Mouse (Mus musculus) thymus, postnatal 4 days (tissue): ENCODE measurements around the gene Tmprss13.

Source experiments
- DNase-seq: peaks from one replicate; pipeline ENCODE4 v3.0.0; 2021

The Tmprss13 gene

DNA sequence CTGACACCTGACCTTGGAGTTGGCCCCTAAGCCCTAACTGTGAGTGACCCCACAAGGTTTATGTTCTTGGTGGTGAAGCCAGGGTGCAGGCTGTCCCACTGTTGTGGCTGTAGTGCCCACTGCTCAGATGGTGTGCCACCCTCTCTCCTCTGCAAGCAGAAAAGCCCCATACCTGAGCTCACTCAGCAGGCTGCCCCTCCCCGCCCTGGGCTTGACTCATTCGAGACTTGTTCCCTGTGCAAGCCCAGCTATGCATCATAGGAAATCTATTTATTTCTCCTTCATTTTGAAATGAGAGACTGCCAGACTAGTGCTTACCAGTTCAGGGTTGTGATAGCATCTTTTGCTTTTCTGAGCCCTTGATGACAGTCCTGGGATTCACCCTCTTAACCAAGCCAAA is 18.5 kb downstream of the Tmprss13 start:
- no peak for DNase-seq

DNA sequence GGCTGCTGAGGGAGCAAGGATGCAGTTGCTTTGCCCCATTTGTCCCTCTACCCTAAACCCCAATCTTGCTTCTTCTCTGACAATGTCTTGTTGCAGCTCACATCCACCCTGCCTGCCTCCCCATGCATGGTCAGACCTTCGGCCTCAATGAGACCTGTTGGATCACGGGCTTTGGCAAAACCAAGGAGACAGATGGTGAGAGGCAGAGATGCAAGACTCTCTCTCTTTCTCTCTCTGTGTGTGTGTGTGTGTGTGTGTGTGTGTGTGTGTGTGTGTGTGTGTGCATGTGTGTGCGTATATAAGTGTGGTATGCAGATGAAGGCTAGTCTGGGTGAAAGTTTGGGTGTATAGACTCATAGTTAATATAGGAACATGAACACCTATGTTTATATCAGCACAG is 24.2 kb downstream of the Tmprss13 start:
- no peak for DNase-seq

DNA sequence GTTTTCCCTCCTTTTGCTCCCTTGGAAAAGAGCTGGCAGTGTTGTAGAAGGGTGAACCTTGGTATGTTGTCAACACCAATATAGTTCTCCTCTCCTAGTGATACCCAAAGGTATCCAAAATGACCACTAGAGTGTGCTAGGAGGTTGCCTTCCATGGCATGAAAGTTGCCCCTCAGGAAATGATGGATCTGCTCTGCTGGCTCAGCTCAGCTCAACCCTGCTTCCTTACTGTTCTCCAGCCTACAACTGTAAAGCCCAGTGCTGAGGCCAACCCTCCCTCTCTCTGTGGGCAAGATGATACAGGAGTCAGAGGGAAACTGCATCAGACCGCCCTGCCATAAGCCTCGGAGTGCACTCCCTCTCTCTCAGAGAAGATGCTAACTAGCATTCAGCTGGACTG is 26.6 kb downstream of the Tmprss13 start:
- no peak for DNase-seq

DNA sequence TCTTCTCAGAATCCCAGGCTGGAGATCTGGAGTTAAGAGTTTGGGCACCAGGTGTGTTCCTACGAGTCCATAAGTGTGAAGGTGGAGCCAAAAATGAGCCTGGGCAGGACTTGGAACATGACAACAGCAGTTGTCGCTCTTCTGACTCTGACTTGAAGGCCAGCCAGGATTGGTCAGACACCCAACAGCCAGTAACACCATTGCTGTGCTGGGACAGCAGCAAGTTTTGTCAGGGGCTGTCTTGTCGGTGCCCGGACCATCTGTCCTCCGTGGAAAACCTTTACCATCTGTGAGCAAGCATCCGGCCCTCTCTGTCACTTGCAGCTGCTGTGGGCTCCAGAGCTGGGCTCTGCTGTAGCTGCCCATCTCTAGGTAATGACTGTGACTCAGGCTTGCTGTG is 27.4 kb downstream of the Tmprss13 start:
- DNase-seq: no peak

DNA sequence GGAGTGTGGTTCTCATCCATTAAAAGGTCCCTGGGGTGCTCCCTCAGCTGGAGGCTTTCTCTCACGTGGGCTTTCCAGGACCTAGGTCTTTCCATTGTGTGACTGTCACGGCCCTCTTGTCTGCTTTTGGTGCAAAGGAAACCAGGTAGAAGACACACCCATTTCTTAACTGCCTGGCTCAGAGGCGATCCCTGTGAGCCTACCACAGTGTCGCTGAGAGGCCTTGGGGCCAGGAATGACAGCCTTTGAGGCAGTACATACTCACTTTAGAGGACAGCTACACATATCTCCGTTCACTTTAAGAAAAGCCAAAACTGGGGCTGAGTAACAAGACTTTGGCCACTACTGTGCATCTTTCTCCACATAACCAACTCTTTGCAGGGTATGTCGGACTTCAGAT is 29.7 kb downstream of the Tmprss13 start:
- no peak for DNase-seq

DNA sequence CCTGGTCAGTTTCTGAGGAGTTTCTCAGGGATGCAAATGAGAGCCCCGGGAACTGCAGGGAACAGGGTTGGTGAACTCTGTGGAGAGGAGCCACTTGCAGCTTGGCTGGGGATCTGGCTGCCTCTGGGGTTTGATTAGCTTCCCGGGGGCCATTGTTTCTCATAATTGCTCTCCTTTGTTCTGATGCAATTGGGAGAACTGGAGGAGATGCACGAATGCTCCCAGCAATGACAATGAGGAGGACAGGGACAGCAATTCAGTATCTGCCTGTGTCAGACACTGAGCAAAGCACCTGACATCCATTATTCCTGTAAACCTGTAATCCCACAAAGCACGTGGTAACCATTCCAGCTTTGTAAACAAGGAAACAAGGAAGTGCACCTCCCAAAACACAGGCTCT is 30.3 kb downstream of the Tmprss13 start:
- DNase-seq: no peak

DNA sequence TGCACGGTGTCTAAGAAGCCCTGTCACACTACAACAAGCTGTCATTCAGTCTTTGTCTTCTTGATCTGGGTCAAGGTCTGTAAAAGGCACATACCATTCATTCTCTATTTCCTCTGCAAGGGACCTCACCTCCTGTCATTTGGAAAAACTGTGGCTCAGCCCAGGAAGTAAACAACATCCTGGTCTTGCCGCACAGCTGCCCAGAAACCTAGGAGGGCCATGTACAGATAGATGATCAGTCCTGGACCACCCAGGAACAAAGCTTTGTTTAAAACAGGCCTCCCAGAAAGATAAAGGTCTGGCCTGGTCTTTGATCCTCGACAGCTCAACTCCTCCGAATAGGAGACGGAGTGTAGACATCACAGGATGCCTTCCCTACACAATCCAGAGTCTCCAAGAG is 31.0 kb downstream of the Tmprss13 start:
- no peak for DNase-seq

DNA sequence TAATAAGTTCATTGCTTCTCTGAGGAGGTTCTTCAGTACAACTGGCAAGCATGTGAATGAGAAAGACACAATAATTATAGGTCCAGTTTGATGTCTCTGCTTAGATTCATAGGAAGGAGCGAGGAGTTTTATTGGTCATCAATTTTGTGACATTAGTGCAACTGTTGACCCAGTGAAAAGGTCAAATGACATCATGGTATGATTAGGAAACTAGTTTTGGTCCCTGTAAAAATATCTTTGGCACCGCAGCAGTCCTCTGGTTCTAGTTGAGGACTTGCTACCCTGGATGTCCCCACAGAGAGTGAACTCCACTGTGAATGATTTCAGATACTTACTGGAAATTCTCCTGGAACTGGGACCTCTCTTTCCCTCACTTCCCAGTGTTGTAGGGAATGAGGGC is 36.3 kb downstream of the Tmprss13 start:
- DNase-seq: no peak

DNA sequence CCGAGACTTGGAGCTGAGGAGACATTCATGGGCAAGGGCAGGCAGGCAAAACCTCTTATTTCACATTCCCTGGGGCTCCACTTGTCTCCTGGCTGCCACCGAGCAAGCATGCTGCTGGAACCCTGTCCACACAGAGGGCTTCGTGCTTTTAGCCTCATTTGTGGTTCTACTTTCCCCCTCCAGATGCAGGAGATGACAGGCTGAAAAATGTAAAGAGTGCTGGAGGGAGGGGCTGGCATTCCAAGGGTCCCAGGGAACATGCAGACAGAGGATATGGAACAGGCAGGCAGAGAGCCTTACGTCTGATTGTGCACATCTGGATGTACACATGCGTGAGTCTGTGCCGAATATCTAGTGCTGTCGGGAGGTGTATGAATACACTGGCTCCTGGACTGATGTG is 39.5 kb downstream of the Tmprss13 start:
- DNase-seq: no peak

DNA sequence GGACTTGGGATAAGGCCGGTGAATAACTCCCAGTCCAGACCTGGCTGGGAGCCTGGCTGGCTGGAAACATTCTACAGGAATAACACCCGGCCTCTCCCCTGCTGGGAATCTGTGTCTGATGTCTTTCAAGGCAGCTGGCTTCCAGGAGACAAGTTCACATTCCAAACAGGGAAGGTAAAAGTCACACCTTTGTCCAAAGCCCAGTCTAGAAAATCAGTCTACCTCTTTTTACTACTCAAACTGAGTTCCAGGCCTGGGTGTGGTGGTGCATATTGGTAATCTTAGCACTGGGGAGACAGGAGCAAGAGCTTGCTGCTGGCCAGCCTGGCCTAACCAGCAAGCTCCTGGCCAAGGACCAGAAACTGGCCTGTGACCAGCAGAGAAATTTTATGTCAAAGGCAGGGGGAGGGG is 43.2 kb downstream of the Tmprss13 start:
- DNase-seq: no peak

DNA sequence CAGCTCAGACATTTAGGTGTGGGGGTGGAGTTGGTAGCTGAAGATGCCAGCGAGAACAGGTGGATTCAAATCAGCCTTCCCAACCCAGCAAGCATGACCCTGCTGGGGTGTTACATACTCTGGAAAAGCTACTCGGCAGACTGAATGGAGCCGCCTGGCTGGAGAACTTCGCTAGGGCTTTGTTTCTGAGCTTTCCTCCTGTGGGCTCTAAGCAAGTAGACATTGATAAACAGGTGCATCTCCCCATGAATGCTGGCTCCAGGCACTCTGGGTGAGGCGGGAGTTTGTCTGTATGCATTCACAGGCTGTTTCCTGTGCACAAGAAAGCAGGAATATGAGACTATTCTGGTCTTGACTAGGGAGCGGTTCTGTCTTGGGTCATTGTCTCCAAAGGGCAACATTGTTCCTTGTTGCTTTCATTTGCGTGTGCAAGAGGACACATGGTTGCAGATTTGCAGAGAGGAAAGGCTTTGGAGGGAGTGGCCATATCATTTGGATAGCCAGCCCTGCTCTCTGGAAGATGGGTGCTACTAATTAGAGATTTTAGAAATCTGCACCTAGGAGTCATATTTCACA is 44.8 kb downstream of the Tmprss13 start:
- DNase-seq: no peak

DNA sequence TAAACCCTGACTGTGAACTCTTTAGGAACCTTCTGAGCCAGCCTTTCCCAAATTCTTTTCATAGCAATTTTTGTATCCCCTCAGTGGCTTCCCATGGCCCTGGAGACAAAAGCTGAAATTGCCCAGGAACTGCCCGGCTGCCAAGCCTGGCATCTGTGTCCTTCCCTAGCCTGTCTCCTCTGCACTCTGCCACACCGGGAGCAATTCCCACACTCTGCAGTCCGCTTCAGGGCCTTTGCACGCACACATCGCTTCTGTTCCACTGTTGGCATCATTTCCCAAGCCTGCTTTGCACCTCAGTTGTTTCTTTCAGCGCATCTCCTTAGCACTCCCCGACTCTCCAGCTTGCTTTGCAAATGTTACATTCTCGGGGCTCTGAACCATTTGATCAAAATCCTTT is 48.8 kb downstream of the Tmprss13 start:
- DNase-seq: no peak

DNA sequence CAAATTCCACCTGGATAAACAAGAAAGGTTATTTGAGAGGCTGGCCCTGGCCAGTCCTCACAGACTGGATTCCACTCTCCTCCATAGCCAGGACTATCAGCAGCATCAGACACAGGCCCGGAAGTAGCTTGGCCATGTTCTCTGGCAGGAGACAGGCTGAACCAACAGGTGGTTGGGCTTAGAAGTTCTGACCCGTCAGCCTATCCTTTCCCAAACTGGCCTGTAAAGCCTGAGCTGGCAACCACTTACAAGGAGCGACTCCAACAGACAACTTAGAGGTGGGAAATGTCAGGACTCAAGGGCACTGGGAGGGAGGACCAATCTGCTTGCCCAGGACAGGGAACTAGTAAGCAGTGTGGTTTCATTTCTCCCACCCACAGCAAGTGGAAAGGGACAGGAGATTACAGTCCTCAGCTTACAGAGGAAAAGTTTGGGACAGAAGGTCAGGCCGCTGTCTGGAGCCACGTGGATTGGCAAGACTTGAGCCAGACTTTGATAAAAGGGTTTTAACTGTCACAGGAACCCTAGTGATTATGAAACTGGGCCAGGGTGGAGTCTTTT is 49.5 kb downstream of the Tmprss13 start:
- DNase-seq: no peak

DNA sequence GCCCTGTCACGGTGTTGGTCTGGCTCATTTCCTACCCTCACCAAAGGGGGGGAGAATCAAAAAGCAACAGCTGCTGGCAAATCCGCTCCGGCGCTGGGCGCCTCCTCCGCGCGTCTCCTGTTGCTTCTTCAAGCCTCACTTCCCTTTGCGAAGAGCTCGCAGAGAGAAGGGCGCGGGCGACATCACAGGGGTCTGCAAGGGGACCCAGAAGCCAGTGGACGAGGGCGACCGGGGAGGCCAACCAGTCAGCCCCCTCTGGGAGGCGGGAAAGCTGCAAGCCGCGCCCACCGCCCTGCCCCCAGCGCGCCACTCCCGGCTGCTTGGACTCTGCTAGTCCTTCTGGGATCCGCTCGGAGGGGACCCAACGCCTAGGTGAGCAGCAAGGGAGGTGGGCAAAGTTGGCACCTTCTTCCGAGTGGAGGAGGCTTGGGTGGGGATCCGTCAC is 51.2 kb downstream of the Tmprss13 start, which contains the start of gene Fxyd6:
TSS of gene Fxyd6 (plus strand) at position 69 of the 445 bp plus-strand sequence.
- DNase-seq: peak; percentile 72

DNA sequence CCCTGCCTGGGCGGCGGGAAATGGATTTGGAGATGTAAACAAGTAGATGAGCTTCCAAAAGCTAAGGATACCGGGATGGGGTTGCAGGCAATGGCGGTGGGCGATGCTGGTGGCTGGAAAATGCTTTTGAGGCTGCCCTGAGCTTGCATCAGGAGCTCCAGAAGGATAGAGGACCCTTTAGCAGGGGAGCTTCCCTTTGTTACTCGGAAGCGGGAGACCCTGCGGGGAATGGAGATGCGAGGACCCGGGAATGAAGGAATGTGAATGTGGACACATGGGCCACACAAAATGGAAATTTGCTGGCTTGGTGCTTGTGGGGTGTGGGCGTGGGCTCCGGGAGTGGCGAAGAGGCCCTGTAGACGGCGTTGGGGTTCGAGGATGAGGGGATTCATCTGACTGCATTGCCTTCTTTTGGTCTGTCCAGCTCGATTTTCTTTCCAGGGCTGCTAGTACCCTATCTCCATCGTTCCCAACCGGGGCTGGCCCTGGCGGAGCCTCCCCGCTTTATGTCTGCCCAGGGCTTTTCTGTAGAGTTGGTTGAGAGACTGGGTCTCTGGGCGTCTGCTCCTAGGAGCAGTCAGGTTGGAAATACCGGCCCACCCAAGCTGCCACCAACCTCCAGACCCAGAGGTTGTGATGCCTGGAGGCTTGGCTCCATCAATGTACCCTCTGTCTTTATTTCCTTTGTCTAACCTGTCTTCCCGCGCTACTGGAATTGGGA is 51.9 kb downstream of the Tmprss13 start:
- no peak for DNase-seq

DNA sequence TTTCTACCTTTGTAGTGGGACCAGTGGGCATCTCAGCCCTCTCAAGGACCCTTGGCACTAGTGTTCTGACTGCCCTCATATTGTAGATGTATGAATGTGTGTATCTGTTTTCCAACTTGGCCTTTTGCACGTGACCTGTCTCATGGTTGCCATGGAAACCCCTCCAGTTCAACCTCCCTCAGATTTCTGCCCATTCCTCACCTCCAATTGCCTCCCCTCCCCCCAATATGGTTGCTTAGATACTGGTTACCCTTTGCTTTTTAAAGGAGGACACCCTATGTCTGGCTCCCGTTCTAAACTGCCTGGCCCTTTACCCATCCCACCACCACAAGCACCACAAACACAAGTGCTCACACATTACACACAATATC is 52.4 kb downstream of the Tmprss13 start:
- DNase-seq: no peak

DNA sequence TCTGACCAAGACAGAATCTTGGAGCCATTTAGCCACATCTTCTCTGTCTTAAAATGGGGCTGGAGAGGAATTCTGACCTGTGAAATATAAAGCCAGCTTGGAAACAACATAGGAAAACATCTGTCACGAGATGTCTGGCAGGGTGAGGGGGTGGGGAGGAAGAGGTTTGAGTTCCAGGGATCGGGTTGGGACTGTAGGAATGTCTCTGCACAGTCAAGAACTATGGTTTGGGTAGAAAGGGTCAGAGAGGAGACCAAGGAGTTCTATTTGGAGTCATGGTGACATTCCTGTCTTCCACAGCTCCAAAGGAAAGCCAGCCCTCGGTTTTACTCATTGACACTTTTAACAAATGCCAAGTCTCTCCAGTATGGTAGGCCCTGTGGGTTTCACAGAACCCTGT is 55.0 kb downstream of the Tmprss13 start:
- no peak for DNase-seq

DNA sequence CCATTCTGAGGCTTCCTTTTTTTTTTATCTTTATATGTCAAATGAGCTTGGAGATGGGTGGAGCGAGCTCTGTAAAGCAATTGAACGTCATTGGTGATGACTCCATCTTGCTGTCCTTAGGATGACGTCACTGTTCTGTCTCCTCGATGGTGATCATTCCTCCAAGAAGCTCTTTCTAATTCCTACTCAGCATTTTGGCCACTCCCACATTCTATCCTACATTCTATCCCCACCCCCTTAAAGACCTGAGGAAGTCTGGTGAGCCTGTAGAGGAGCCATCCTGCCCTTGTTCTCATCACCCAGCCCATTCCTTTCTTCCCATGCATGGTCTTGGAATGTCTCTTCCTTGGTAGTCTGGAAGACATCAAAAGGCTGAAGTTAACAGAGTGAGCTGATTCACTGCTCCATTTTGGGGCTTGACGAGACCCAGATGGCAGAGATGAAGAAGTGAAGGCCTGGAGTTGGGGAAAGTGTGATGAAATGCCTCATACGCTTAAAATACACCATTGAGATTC is 56.1 kb downstream of the Tmprss13 start:
- DNase-seq: no peak

DNA sequence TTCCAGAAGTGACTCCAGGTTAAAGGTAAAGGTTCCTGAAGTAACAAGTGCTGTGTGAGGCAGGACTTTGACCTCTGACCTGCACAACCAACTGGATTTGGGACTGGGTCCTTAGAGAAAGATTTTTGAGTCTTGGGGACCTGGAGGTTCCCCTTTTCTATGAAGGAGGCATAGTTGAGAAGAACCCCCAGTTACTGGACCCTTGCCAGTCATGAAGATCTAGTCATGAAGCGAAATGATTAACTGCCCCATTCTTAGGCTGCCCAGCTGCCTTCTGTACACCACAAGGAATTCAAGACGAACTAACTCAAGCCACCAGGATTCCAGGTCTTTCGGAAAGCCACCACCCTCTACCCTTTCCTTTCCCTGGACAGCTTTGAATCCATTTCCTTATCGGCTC is 57.5 kb downstream of the Tmprss13 start:
- no peak for DNase-seq

DNA sequence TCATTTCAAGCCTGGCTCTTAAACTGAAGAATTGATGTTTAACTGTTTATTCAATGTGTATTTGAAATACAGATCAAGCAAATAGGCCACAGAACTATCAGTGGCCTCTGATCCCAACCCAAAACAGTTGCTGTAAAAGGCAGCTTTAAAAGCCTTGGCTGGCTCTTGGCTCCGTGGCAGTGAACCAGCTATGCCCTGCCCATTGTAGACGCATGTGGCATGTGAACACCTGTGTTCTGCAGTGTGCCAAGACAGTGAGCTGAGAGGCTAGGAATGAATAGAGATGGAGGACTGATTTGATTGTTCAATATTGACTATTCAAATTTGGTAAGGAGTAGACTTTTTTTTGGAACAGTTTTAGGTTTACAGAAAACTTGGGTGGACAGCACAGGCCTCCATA is 58.0 kb downstream of the Tmprss13 start:
- no peak for DNase-seq

DNA sequence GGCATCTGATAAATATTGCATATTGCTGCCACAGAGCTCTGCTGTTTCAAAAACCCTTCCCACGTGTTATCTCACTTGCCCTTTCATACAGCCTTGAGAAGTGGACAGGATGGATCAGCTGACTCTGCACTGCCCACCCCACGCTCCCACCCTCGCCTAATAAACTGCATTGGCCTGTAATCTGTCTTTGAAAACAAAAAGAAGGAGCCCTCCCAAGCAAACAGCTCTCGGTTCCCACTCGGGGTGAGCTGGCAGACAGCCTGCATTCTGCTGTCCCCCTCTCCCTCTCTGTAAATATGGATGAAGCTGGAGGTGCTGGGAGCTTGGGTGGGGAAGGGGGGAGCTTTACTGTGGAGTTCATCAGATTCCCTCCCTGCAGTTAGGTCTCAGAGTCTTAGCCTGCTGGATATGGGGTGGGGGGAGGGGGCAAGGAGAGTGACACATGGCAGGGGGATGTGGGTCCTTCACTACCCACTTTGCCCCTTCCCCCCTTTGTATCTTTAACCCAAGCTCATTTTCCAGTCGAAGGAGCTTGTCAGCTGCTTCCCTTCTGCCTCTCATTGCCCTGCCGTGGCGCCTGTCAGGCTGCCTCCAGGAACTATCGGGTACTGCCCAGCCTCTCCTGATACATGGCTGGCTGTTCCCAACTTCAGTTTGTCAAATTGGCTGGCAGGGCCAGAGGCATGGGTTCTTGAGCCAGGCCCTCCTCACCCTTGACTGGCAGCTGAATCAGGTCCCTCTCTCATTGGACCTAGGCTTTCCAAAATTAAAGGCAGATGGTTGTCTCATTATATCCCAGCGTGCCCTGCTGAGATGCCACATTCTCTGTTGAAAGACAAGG is 61.7 kb downstream of the Tmprss13 start:
- DNase-seq: no peak

DNA sequence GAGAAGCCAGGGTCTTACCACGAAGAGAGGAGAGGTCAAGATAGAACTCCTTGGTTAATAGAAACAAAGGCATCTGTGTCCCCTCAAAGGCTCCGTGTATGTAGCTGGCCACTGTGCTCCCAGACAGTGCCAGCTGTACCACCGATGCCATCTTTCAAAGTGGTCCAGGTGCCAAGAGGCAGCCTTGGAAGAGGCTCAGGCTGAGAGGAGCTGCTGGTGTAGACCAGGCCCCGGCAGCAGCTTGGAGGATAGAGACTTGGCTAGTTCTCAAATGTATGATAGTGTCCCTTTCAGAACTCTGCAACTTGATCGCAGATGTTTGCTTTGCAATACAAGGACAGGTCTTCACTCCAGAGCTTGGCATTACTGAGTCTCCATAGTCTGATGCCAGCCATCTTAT is 63.4 kb downstream of the Tmprss13 start:
- no peak for DNase-seq

DNA sequence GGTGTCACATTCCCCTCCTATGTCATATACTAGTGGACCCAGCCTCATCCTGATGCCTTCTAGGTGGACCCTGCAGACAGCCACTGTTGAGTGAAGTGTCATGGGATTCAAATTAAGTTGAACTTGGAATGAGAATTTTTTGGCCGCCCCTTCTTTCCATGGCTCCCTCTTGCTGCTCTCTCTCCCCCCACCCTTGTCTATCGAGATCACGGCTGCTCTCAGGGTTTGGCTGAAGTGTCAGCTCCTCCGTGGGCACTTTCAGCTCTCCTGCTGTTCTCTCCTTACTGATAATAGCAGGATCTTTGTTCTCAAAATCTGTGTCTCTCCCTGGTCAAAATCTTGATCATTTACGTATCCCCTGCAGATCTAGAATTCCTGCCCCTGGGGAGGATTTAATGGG is 63.9 kb downstream of the Tmprss13 start:
- DNase-seq: no peak

DNA sequence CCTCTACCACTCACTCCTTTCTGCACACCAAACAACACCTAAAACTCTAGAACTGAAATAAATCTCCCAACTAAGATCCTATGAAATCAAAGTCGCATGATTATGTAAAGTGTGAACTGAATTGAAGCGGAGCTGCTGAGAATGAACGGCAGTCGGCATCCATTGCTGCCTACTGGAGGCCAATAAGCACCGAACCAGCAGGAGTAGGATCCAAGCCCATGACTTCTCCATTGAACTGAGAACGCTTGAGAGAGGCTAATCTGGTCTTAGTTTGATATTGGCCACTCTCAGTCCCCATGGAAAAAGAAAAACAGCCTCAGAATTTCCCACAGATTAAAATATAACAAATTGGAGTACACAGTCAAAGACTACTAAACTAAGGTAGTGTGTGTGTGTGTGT is 65.0 kb downstream of the Tmprss13 start:
- no peak for DNase-seq
